17 mouse cellular contexts compared by ENCODE assay signal in genomic region chr17:7896047-7896635, GRCm38 (mm10).
"Had no signal": no experiment of that assay in that cellular context is flagged by ENCODE, and none has a peak within 500 bp of the region (broad histone marks: within the 10 kb centered on the region; RNA-seq: fewer than 3 reads in every experiment).

No protein-coding gene starts in this region.

- H3K4me3 ChIP-seq: limb, embryonic 12.5 days; liver, embryonic 13.5 days; lung, embryonic 15.5 days; midbrain, embryonic 13.5 days; neural tube, embryonic 12.5 days had no signal

- DNase-seq: kidney, postnatal 36 days; layer of hippocampus, adult 9-11 months; layer of hippocampus, postnatal 36 days; liver; liver, embryonic 13.5 days; liver, postnatal 0 days; lung, postnatal 14 days; right cerebral cortex, postnatal 14 days; thymus, adult 2 months; thymus, postnatal 25 days had no signal

- ATAC-seq: liver, postnatal 0 days; midbrain, embryonic 13.5 days had no signal

- H3K9me3 ChIP-seq: limb, embryonic 12.5 days; liver, embryonic 13.5 days; lung, embryonic 15.5 days; megakaryocyte, embryonic 14.5 days; midbrain, embryonic 13.5 days; neural tube, embryonic 12.5 days; stomach, embryonic 15.5 days had no signal

- H3K27me3 ChIP-seq: limb, embryonic 12.5 days; liver, embryonic 13.5 days; lung, embryonic 15.5 days; midbrain, embryonic 13.5 days; neural tube, embryonic 12.5 days; stomach, embryonic 15.5 days had no signal

- H3K27ac ChIP-seq: limb, embryonic 12.5 days; liver, embryonic 13.5 days; lung, embryonic 15.5 days; macrophage; midbrain, embryonic 13.5 days; neural tube, embryonic 12.5 days; stomach, embryonic 15.5 days had no signal

- H3K36me3 ChIP-seq: limb, embryonic 12.5 days; liver, embryonic 13.5 days; lung, embryonic 15.5 days; midbrain, embryonic 13.5 days; neural tube, embryonic 12.5 days; stomach, embryonic 15.5 days had no signal

- H3K9ac ChIP-seq: limb, embryonic 12.5 days; liver, embryonic 13.5 days; liver, postnatal 0 days; lung, embryonic 15.5 days; midbrain, embryonic 13.5 days; neural tube, embryonic 12.5 days; stomach, embryonic 15.5 days had no signal

- H3K4me2 ChIP-seq: limb, embryonic 12.5 days; liver, embryonic 13.5 days; midbrain, embryonic 13.5 days; neural tube, embryonic 12.5 days had no signal

- H3K4me1 ChIP-seq: limb, embryonic 12.5 days; lung, embryonic 15.5 days; midbrain, embryonic 13.5 days; neural tube, embryonic 12.5 days; stomach, embryonic 15.5 days had no signal
